Mouse (Mus musculus) cerebellum, adult 9-10 months (tissue): ENCODE results near the gene Acad10.
"Not testable (repeated sequence)": the region's sequence is repeated elsewhere in the genome, so short reads cannot be mapped to it uniquely, and the experiment has no call there.

Experiments
- DNase-seq: peaks from one replicate; pipeline ENCODE4 v3.0.0; 2022

Gene Acad10

GRCm38 (mm10) chr5:121660059-121660896 is at the start of gene Acad10, which contains the start of gene Brap:
Acad10 (minus strand) TSS chr5:121660514.
Brap (plus strand) TSS chr5:121660563.
- DNase-seq, result peak; percentile 95

GRCm38 (mm10) chr5:121704512-121705248 is 44.4 kb upstream of the Acad10 start:
- no peak for DNase-seq

GRCm38 (mm10) chr5:121703341-121703740 is 43.0 kb upstream of the Acad10 start:
- no peak for DNase-seq

GRCm38 (mm10) chr5:121701111-121701769 is 40.9 kb upstream of the Acad10 start:
- no peak for DNase-seq

- no peak for DNase-seq
These were observed 40.2 kb upstream of the Acad10 start for GRCm38 (mm10) chr5:121700496-121700895.

DNA sequence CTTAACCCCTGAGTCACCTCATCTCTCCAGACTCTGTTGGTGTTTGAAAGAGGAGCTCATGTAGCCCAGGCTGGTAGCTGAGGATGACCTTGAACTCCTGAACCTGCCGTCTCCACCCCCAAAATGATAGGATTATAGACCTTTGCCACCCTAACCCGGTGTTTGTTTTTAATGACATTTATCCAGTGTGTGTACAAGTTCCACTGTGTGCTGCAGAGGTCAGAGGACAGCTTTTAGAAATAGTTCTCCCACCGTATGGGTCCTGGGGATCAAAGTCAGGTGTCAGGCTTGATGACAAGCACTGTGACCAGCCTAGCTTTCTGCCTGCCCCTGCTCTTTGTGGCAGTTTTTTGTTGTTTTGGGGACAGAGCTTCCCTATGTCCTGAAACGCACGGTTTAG is 39.6 kb upstream of the Acad10 start:
- DNase-seq, result no peak

- DNase-seq, result no peak
These were observed 36.4 kb upstream of the Acad10 start for GRCm38 (mm10) chr5:121696761-121697160.

- DNase-seq, result no peak
These were observed 32.6 kb upstream of the Acad10 start for GRCm38 (mm10) chr5:121692897-121693296.

DNA sequence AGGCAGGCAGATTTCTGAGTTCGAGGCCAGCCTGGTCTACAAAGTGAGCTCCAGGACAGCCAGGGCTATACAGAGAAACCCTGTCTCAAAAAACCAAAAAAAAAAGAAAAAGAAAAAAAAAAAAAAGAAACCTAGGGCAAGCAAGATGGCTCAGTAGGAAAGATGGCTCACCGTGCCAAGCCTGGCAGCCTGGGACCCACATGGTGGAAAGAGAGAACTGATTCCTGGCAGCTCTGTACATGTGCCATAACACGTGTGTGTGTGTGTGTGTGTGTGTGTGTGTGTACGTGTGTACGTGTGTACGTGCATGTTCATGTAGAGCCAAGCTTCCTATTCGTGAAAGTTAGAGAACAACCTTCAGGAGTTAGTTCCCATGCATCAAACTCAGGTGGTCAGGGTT is 31.1 kb upstream of the Acad10 start:
- DNase-seq, result not testable (repeated sequence)

DNA sequence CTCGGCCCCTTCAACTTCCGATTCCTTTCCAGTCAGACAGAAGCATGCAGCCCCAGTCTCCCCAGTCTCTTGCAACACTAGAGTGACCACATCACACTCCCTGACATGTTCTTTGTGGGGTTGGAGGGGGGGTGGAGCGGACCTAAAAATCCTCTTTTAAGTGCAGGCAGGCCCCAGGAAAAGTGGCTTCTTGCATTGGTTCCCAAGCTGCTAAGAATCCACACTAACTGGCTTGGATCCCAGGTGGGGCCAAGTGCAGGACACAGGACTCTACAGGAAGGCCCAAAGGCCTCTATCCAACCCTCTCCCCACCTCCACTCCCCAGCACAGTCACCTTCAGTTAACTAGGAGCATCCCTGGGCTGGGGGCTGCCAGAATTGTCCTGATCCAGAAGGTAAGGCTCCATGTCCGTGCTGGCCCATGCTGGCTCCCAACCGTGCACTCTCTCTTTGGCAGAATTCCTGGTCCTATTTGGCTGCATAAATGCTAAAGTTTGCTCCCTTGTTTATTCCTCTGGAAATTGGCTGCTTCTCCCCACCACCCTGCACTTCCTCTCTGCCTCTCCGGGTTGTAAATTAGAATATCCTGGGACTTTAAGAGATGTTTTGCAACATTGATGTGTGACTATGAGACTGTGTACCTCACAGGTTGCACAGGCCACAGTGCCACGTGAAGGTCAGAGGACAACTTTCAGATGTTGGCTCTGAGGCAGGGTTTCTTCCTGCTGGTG is 30.3 kb upstream of the Acad10 start:
- DNase-seq, result peak; percentile 50

- DNase-seq, result no peak
These were observed 26.0 kb upstream of the Acad10 start for GRCm38 (mm10) chr5:121686113-121686898.

GRCm38 (mm10) chr5:121685495-121685894 is 25.2 kb upstream of the Acad10 start:
- DNase-seq, result no peak

GRCm38 (mm10) chr5:121682250-121682649 is 21.9 kb upstream of the Acad10 start:
- no peak for DNase-seq

- no peak for DNase-seq
These were observed 10.1 kb upstream of the Acad10 start for GRCm38 (mm10) chr5:121670412-121670811.

DNA sequence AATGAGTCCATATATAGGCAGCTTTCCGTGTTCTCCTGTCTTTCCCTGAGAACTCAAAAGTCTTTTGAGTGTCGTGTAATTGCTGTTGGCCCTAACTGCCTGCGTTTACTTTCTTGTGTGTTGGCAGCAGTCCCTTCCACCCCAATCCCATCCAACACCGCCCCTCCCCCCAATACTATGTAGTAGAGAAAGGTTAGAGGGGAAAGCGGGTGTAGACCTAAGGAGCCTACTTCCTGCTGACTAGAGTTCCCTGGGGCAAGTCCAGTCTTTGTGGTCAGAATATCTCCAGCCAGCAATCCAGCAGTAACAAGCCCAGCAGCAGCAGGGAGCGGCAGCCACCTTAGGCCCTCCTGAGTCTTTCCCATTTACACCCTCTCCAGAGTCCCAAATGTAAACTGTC is 8.1 kb upstream of the Acad10 start:
- no peak for DNase-seq

DNA sequence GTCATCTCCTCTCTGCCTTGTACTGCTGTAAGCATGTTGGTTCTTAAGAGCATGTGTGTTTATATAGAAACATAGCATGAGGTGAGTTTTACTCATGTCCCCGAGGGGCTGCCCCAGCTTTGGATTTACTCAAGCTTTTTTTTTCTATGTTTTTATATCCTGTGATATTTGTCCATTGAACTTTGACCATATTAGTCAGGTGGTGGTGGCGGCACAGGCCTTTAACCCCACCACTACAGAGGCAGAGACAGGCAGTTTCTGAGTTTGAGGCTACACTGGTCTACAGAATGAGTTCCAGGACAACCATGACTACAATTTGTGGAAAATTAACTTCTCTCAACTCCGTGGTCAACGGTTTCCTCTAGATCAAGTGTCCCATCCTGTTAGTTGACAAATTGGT is 6.8 kb upstream of the Acad10 start:
- no peak for DNase-seq

- DNase-seq, result no peak
These were observed 4.7 kb upstream of the Acad10 start for GRCm38 (mm10) chr5:121664971-121665370.

DNA sequence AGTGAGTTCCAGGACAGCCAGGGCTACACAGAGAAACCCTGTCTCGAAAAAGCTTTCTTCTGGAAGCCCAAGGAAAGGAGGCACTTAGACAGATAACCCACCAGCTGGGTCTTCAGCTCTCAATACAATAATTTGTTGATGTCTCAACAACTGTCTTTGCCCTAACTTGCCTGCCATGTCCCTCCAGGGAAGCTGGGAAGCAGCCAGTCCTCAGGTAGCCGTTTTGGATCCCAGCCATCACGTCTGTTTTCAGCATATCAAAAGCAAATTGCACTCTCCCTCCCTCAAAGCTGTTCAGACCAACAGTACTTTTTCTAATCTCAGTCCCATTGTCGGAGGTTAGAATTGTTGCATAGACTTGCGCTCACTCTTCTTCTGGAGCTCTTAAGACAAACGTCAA is 3.8 kb upstream of the Acad10 start:
- DNase-seq, result peak; percentile 55

DNA sequence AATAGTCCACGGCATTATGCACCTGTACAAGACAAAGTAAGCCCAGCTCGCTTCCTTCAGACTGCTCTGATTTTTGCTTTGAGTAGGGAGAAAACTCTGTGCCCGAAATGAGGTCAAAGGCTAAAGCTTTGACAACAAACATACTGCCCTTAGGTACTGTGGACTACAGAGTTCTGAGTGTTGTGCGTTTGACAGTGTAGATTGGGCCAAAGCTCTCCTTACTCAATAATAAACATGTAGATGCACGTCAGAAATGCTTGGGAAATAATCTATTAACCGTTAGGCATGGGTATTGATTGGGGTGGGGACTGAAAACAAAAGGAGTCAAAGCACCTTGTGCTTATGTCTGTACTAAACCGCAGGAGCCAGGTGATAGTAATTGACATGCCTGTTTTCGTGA is 3.1 kb upstream of the Acad10 start:
- DNase-seq, result no peak

DNA sequence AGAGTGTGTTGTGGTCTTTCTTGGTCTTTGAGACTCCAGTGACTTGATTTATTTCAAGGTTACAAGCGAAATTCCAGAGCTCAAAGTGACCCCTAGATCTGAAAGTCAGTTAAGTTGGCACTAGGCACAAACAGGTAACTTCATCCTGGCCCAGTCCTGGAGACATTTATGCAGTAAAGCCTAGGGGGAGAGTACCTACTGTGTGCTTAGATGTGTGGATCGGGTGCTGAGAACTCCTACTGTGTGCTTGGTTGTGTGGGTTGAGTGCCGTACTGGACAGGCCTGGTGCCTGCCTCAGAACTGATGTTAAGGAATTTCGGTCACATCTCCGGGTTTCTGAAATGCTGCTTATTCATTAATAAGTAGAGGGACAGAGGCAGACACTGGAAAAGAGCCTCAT is 1.2 kb upstream of the Acad10 start:
- DNase-seq, result no peak

DNA sequence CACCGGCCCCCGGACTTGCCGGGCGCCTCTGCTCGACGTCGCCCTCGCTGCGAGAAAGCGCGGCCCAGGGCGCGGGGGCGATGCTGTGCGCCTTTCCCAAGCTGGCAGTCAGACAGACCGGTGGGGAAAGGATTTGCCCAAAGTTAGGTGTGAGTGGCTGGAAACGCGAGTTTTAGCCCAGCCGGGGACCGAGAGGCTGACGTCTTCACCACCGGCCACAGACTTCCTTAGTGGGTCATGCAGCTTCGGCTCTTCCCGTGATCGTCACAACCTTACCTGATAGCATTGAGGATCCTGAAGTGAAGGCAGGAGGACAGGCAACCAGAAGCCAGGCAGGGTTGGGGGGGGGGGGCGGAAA is 562 bp upstream of the Acad10 start:
- no peak for DNase-seq

- not testable (repeated sequence) for DNase-seq
These were observed 2.7 kb downstream of the Acad10 start for GRCm38 (mm10) chr5:121657656-121658055.
